Mouse (Mus musculus) heart, embryonic 16.5 days (tissue): Measurements from ENCODE around the gene Gm10352. TPM values are rescaled to one million over a fixed set of nuclear protein-coding genes. Genes with fewer than 3 reads are reported as not detected.
"Not testable (repeated sequence)": the region's sequence is repeated elsewhere in the genome, so short reads cannot be mapped to it uniquely, and the experiment has no call there.

ENCODE experiments used
- ATAC-seq: fragments of 200-750 bp; cut with Nextera tagmentation; replicated peaks from 2 replicates; pipeline ENCODE4 v1.8.0; 2017; ENCODE audit warnings: moderate number of reproducible peaks; ENCODE audit not compliant: insufficient read depth, low FRiP score; ENCODE audit errors: extremely low read depth
- H3K27ac ChIP-seq: fragments of 300-500 bp; sonication (generic); 2 replicates; pipeline ENCODE4 v1.5.1; 2014; ENCODE audit warnings: mild to moderate bottlenecking, low read length, control low read depth, moderate library complexity
- H3K27me3 ChIP-seq: fragments of 300-500 bp; sonication (generic); 2 replicates; pipeline ENCODE4 v1.6.1; 2014; ENCODE audit warnings: low read length, mixed read lengths; ENCODE audit not compliant: control insufficient read depth, insufficient read depth
- H3K36me3 ChIP-seq: fragments of 300-500 bp; sonication (generic); 2 replicates; pipeline ENCODE4 v1.6.1; 2014; ENCODE audit not compliant: control insufficient read depth, insufficient read depth
- H3K4me1 ChIP-seq: fragments of 300-500 bp; sonication (generic); 2 replicates; pipeline ENCODE4 v1.6.1; 2014; ENCODE audit warnings: low read length, mixed read lengths; ENCODE audit not compliant: control insufficient read depth, insufficient read depth
- H3K4me2 ChIP-seq: fragments of 300-500 bp; sonication (generic); 2 replicates; pipeline ENCODE4 v1.6.1; 2014; ENCODE audit warnings: low read depth, mild to moderate bottlenecking, control low read depth, low read length
- H3K4me3 ChIP-seq: fragments of 300-500 bp; sonication (generic); 2 replicates; pipeline ENCODE4 v1.5.1; 2014; ENCODE audit warnings: mild to moderate bottlenecking, control low read depth, low read length
- H3K9ac ChIP-seq: fragments of 300-500 bp; sonication (generic); 2 replicates; pipeline ENCODE4 v1.6.1; 2014; ENCODE audit warnings: low read length, control low read depth
- H3K9me3 ChIP-seq: fragments of 300-500 bp; sonication (generic); replicated peaks from 2 replicates; pipeline ENCODE4 v1.6.1; 2016; ENCODE audit warnings: low read length; ENCODE audit not compliant: control insufficient read depth
- WGBS: fragments of 180-500 bp; shearing (Covaris S2); extraction: QIAGEN DNeasy Blood & Tissue Kit; methylation state at CpG from one replicate; pipeline ENCODE4 v1.1.7; 2014; 5-methylcytosine and 5-hydroxymethylcytosine counted together
- polyA plus RNA-seq: library from polyadenylated mRNA; unstranded; fragments of >200 nt; fragmentation: Nextera tagmentation; extraction: Ambion mirVana; gene quantifications from 2 replicates; pipeline ENCODE4 v1.2.1, GENCODE M21; 2015

Gene Gm10352
- not detected in 2 replicates for polyA plus RNA-seq

GRCm38 (mm10) chrY:2900689-2901088, at the start of gene Gm10352:
Gene Gm10352 (plus strand): TSS chrY:2900989.
- H3K27me3 ChIP-seq, H3K27ac ChIP-seq, H3K9ac ChIP-seq, ATAC-seq, H3K4me3 ChIP-seq, H3K4me1 ChIP-seq, H3K9me3 ChIP-seq, H3K36me3 ChIP-seq, H3K4me2 ChIP-seq: not testable (repeated sequence)
- WGBS, result no CpG with 5 or more reads among the region's 9 CpGs

- H3K9ac ChIP-seq, H3K27me3 ChIP-seq, H3K4me1 ChIP-seq, H3K4me2 ChIP-seq, H3K4me3 ChIP-seq, ATAC-seq, H3K36me3 ChIP-seq, H3K27ac ChIP-seq, H3K9me3 ChIP-seq: not testable (repeated sequence)
- WGBS, result no CpG with 5 or more reads among the region's 9 CpGs
Observed at GRCm38 (mm10) chrY:2932282-2932681, 31.5 kb downstream of the Gm10352 start, which contains the start of gene Gm29289. Gene Gm29289 (plus strand): TSS chrY:2932582.

Other genes starting within 250 kb of the Gm10352 start
- gene Sry, start 237.3 kb upstream of the Gm10352 start, polyA plus RNA-seq, result not detected in 2 replicates
- not detected in 2 replicates for gene H2al2b, start 180.3 kb upstream of the Gm10352 start, polyA plus RNA-seq
- not detected in 2 replicates for gene Gm4064, start 104.8 kb upstream of the Gm10352 start, polyA plus RNA-seq
- not detected in 2 replicates for gene Rbmy, start 70.3 kb upstream of the Gm10352 start, polyA plus RNA-seq
- not detected in 2 replicates for gene Gm10256, start 70.3 kb upstream of the Gm10352 start, polyA plus RNA-seq
- not detected in 2 replicates for gene Gm29289, start 31.6 kb downstream of the Gm10352 start, polyA plus RNA-seq